Mouse (Mus musculus) olfactory bulb, adult 2 months (tissue): ENCODE results near the gene Gmcl1.

ENCODE experiments used
- CTCF ChIP-seq: fragments of 200-500 bp; IDR thresholded peaks from 2 replicates; pipeline ENCODE4 v1.5.1; 2012; ENCODE audit warnings: low read depth, mild to moderate bottlenecking, low read length, moderate library complexity; ENCODE audit not compliant: insufficient read depth
- POLR2A ChIP-seq: fragments of 200-500 bp; IDR thresholded peaks from 2 replicates; pipeline ENCODE4 v1.6.1; 2012; ENCODE audit warnings: mild to moderate bottlenecking, low read depth, low read length, moderate library complexity; ENCODE audit not compliant: insufficient read depth

- TF ChIP-seq POLR2A: no peak
- TF ChIP-seq CTCF: no peak
Observed at GRCm38 (mm10) chr6:86736830-86737229, 3.6 kb upstream of the Gmcl1 start.
